Mouse (Mus musculus) kidney, embryonic 16.5 days (tissue): Measurements from ENCODE around the gene Hand1. TPM values are rescaled to one million over a fixed set of nuclear protein-coding genes. Genes with fewer than 3 reads are reported as not detected.

Source experiments
- ATAC-seq: fragments of 200-750 bp; cut with Nextera tagmentation; 2 replicates; pipeline ENCODE4 v1.8.0; 2017; ENCODE audit warnings: moderate TSS enrichment; ENCODE audit not compliant: low FRiP score, low TSS enrichment
- H3K27ac ChIP-seq: fragments of 300-500 bp; sonication (generic); 2 replicates; pipeline ENCODE4 v1.5.1; 2014; ENCODE audit warnings: low read length
- H3K27me3 ChIP-seq: fragments of 300-500 bp; sonication (generic); 2 replicates; pipeline ENCODE4 v1.6.1; 2014; ENCODE audit warnings: low read length, control low read depth, mixed read lengths; ENCODE audit not compliant: insufficient read depth
- H3K36me3 ChIP-seq: fragments of 300-500 bp; sonication (generic); 2 replicates; pipeline ENCODE4 v1.6.1; 2014; ENCODE audit warnings: low read length, control low read depth, mixed read lengths; ENCODE audit not compliant: insufficient read depth
- H3K4me1 ChIP-seq: fragments of 300-500 bp; sonication (generic); 2 replicates; pipeline ENCODE4 v1.6.1; 2014; ENCODE audit warnings: low read length, control low read depth, mixed read lengths; ENCODE audit not compliant: insufficient read depth
- H3K4me2 ChIP-seq: fragments of 300-500 bp; sonication (generic); replicated peaks from 2 replicates; pipeline ENCODE4 v1.6.1; 2014; ENCODE audit warnings: low read depth, low read length
- H3K4me3 ChIP-seq: fragments of 300-500 bp; sonication (generic); 2 replicates; pipeline ENCODE4 v1.5.1; 2014; ENCODE audit warnings: mild to moderate bottlenecking, low read length
- H3K9ac ChIP-seq: fragments of 300-500 bp; sonication (generic); replicated peaks from 2 replicates; pipeline ENCODE4 v1.6.1; 2014; ENCODE audit warnings: low read length
- H3K9me3 ChIP-seq: fragments of 300-500 bp; sonication (generic); 2 replicates; pipeline ENCODE4 v1.6.1; 2016; ENCODE audit warnings: low read length, control low read depth
- WGBS: fragments of 180-500 bp; shearing (Covaris S2); extraction: QIAGEN DNeasy Blood & Tissue Kit; methylation state at CpG from one replicate; pipeline ENCODE4 v1.1.7; 2014; 5-methylcytosine and 5-hydroxymethylcytosine counted together
- polyA plus RNA-seq: library from polyadenylated mRNA; unstranded; fragments of >200 nt; fragmentation: Nextera tagmentation; extraction: Ambion mirVana; gene quantifications from 2 replicates; pipeline ENCODE4 v1.2.1, GENCODE M21; 2015

Gene Hand1
- polyA plus RNA-seq, 1 experiment from 2014 or later, result 0.97 TPM

DNA sequence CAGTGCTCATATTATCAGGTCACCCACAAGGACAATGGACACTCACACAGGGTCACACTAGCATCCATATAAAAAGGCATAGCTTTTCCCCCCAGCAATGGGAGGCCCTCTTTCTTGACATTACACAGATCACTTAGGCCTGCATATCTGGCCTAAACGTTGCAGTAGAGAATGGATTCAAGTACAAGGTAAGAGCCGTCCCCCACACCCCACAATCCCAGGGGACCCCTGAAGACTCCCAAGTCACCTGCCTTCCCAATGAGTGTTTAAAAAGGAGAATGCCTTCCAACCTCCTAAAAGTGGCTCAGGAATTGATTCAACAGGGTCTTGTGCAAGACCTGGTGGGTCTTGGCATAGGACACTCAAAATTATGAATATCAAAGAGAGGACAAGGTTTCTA, 2.7 kb upstream of the Hand1 start:
- Histone ChIP-seq H3K9me3 (no peaks in the 10 kb centered on the region), H3K4me2 (no peak overlapping the region), H3K4me1 (peaks cover 12% of the 10 kb centered on the region; the same call in 1 of the 2 replicates), H3K27me3 (peaks cover 96% of the 10 kb centered on the region), H3K9ac (no peak overlapping the region), H3K36me3 (no peaks in the 10 kb centered on the region), H3K4me3 (no peak overlapping the region), H3K27ac (no peak overlapping the region)
- ATAC-seq, result no peak
- 29% methylated on average over 2 of the region's 2 CpGs for WGBS

DNA sequence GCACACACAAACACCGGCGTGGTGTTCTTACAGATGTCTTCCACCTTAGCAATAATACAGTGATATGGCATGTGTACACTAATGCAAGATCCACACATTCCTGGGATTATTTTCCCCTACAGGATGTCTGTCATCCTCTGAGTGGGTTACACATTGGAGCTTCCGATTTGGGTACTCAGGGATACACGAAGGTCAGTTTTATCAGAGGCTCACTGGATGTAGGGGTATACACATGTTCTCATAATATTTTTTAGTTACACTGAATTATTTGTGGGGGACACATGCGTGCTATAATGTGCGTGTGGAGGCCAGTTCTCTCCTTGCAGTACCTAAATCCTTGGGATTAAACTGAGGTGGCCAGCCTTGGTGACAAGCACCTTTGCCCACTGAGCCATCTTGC, 1.4 kb upstream of the Hand1 start:
- no peak overlapping the region for H3K9ac ChIP-seq
- H3K4me3 ChIP-seq, result no peak overlapping the region
- WGBS, result 14% methylated on average over 6 of the region's 6 CpGs
- no peaks in the 10 kb centered on the region for H3K36me3 ChIP-seq
- no peak for ATAC-seq
- no peaks in the 10 kb centered on the region for H3K9me3 ChIP-seq
- no peak overlapping the region for H3K27ac ChIP-seq
- peaks cover 17% of the 10 kb centered on the region; the same call in 1 of the 2 replicates for H3K4me1 ChIP-seq
- H3K27me3 ChIP-seq, result peaks cover 96% of the 10 kb centered on the region
- H3K4me2 ChIP-seq, result no peak overlapping the region

DNA sequence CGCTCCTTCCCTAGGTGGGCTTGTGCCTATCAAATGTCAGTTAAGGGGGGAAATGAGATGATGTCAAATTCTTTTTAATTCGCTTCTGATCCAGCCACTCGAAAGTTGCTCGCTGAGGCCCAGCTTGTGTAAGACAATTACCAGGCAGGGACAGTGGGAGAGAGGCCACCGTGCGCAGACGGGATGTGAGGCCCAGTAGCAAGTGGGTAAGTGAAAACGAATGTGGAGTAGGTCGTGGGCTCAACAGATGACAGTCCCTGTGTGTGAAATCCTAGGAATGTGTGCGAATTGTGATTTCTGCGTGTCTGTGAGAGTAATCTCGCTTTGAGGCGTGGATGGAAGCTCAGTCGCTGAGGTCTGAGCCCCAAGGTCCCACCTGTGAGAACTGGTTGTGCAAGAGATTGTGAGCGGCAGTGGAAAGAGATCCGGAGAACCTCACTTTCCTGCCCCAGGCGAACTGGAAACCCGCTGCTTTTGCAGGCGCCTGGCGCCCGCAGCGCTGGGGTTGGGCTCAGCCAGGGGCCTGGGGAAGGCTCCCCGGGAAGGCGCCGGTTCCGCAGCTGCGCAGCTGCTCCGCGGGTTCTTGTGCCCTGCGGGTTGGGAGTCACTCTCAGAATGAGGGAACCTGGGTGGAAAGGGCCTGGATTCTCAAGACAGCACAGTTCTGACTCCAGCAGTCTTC, 819 bp upstream of the Hand1 start:
- Histone ChIP-seq H3K36me3 (no peaks in the 10 kb centered on the region), H3K27ac (no peak overlapping the region), H3K9me3 (no peaks in the 10 kb centered on the region), H3K9ac (no peak overlapping the region), H3K4me2 (no peak overlapping the region), H3K4me3 (no peak overlapping the region), H3K27me3 (peaks cover 95% of the 10 kb centered on the region), H3K4me1 (peaks cover 19% of the 10 kb centered on the region; the same call in 1 of the 2 replicates)
- WGBS, result 3% methylated on average over 30 of the region's 30 CpGs
- ATAC-seq, result no peak

DNA sequence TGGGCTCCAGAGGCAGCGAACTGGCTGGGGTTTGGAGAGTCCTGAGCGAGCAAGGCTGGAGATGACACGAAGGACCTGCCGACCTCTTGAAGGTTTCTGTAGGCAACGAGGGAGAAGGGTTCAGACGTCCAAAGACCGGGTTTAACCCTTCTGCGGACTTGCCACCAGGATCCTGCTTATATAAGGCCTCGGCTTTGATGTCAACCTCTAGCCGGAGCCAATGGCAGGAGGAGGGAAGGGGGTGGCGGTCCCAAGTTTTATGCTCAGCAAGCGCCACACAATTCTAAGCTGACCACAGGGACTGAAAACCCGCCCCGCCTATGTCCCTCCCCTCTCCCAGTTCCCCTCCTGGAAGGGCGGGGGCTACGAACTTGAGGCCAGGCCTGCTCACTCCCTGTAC, 757 bp downstream of the Hand1 start:
- no peak overlapping the region for H3K4me2 ChIP-seq

DNA sequence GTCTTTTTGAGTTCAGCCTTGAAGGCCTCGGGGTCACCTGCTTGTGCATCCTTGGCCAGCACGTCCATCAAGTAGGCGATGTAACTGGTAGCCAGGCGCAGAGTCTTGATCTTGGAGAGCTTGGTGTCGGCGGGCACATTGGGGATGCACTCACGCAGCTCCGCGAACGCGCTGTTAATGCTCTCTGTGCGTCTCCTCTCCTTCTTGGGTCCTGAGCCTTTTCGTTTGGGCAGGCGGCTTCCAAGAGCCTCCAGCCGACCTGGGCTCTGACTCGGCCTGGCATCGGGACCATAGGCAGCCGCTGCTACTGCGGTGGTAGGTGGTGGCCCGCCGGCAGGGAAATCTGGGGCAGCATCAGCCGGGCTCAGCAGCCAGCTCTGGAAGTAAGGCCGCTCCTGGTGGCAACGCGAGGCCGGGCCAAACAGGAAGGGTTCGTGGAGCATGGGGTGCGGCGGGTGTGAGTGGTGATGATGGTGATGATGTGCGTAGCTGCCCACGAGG, 1.3 kb downstream of the Hand1 start:
- 3% methylated on average over 31 of the region's 31 CpGs for WGBS
- H3K27ac ChIP-seq, result no peak overlapping the region
- no peak overlapping the region for H3K4me2 ChIP-seq
- H3K27me3 ChIP-seq, result peaks cover 97% of the 10 kb centered on the region
- H3K36me3 ChIP-seq, result no peaks in the 10 kb centered on the region
- H3K9ac ChIP-seq, result no peak overlapping the region
- no peak for ATAC-seq
- H3K4me1 ChIP-seq, result peaks cover 21% of the 10 kb centered on the region
- no peak overlapping the region for H3K4me3 ChIP-seq
- no peaks in the 10 kb centered on the region for H3K9me3 ChIP-seq

More for the DNA sequence above, 757 bp downstream of the Hand1 start:
- ATAC-seq, result no peak
- Histone ChIP-seq H3K4me1 (peaks cover 24% of the 10 kb centered on the region), H3K36me3 (no peaks in the 10 kb centered on the region), H3K27ac (no peak overlapping the region), H3K4me3 (no peak overlapping the region), H3K9me3 (no peaks in the 10 kb centered on the region), H3K27me3 (peaks cover 97% of the 10 kb centered on the region), H3K9ac (no peak overlapping the region)
- 11% methylated on average over 16 of the region's 16 CpGs for WGBS

DNA sequence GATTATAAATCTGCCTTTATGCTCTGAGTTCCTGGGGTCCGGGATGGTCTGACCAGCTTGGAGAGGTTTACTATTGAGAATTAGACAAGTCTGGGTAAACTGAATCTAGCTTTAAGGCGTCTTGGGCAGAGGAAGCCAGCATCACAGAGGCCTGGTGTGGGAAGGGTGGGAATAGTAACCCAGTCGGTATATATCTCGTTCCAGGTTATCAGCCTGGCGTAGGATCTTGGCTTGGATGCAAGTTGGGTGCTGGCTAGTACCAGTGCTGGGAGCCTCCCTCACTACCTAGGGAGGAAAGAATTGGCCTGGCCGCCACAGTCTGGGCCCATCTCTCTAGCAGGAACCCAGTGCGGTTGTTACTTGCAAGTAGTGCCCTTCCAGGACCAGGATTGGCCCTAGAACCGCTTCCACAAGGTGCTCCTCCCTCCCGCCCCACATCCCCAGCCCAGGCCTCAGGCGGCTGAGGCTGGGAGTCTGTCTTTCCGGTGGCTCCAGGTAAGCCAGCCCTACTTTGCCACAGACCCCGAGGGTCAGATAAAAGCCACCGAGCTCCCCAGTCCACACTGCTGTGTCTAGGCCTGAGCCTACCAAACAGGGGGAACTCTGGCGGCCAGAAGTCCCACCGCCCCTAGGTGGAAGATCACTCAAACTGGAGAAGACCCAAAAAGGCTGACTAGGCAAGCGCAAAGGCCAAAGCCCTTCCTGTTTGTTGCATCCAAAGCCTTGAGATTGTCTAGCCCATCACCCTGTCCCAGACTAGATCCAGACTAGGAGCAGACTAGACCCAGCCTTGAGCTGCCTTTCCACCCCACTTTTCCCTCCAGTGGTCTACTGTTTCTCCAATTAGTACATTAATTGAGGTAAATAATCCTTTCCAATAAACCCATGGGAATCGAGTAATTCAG, 2.5 kb downstream of the Hand1 start:
- 36% methylated on average over 17 of the region's 17 CpGs for WGBS
- no peak for ATAC-seq
- H3K4me3 ChIP-seq, result no peak overlapping the region

DNA sequence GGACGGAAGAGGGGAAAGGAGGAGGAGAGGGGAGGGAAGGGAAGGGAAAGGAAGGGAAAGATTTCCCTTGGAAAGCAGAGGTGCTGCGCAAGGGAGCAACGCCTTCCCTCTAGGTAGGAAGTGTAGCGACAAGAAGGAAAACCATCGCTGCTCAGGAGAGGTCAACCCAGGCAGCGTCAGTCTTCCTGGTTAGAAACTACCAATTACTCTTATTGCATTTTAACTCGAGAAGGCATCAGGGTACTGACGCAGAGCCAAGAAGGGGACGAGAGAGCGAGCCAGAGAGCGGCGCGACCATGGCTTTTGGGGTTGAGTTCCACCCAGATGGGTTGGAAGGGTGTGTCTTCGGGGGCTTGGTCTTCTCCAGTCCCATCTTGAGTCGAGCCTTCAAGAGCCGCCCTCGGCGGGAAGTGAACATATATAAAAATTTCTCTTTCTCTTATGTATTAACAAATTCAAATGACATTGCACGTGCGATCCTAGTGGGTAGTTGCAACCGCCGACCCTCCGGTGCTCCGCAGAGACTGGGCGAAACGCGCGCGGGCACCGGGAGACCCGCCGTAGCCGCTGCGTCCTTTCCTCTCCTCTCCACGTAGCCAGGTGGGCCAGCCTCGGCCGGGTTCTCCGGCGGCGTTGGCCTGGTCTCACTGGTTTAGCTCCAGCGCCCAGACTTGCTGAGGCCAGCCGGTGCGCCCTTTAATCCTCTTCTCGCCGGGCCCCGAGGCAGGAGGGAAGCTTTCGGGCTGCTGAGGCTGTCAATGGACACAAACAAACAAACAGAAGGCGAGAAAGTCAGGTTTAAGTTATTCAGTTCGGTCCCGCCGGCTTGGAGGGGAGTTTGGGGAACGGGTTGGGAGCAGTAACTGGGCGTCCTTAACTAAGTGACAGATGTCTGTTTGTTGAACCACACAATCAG, 3.4 kb downstream of the Hand1 start:
- Histone ChIP-seq H3K36me3 (no peaks in the 10 kb centered on the region), H3K27ac (no peak overlapping the region), H3K4me1 (peaks cover 21% of the 10 kb centered on the region), H3K27me3 (peaks cover 96% of the 10 kb centered on the region), H3K4me3 (0 out of 2 replicates have a peak overlapping the region, but pooled peaks have one; percentile 11), H3K9ac (no peak overlapping the region), H3K4me2 (peak overlapping the region; percentile 24), H3K9me3 (no peaks in the 10 kb centered on the region)
- 4% methylated on average over 53 of the region's 53 CpGs for WGBS
- no peak for ATAC-seq

More for the DNA sequence above, 2.5 kb downstream of the Hand1 start:
- H3K27me3 ChIP-seq, result peaks cover 97% of the 10 kb centered on the region
- no peaks in the 10 kb centered on the region for H3K36me3 ChIP-seq
- peaks cover 21% of the 10 kb centered on the region for H3K4me1 ChIP-seq
- no peak overlapping the region for H3K4me2 ChIP-seq
- no peaks in the 10 kb centered on the region for H3K9me3 ChIP-seq
- H3K9ac ChIP-seq, result no peak overlapping the region
- no peak overlapping the region for H3K27ac ChIP-seq

DNA sequence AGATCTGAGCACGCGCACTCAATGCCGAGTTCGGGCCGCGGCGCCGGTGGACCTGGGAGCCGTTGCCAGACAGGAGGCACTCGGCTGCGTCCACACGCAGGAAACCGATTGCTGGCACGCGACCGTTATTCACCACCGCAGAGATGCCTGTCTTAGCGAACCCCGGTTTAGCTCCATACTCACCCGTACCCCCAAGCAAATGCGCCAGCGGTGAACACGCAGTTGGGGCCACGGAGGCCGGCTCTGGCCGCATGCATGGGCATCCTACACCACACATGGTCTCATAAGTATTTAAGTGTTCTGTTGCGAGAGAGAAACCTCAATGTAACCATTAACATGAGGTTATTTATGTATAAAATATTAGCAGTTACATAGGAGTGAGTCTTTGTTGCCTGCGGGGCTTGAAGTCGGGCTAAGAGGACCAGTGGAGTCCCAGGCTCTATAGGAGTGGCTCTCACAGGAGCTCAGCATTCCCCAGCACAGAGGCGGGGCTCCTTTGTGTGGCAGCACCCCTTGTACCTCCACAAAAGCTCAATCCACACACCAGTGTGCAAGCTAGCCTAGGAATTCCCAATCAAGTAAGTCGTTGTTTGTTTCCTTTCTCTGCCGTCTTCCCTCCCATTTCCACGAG, 4.6 kb downstream of the Hand1 start:
- Histone ChIP-seq H3K4me3 (peak overlapping the region; percentile 39), H3K27ac (no peak overlapping the region), H3K36me3 (no peaks in the 10 kb centered on the region), H3K4me2 (peak overlapping the region; percentile 57), H3K9me3 (no peaks in the 10 kb centered on the region), H3K9ac (peak overlapping the region; percentile 38; the same call in 1 of the 2 replicates), H3K4me1 (peaks cover 17% of the 10 kb centered on the region), H3K27me3 (peaks cover 92% of the 10 kb centered on the region)
- no peak for ATAC-seq
- WGBS, result under 1% methylated on average over 33 of the region's 33 CpGs
